Mouse (Mus musculus) lung, embryonic 16.5 days (tissue): ENCODE data around the gene Edn2. TPM values are rescaled to one million over a fixed set of nuclear protein-coding genes. Genes with fewer than 3 reads are reported as not detected.

ENCODE experiments used
- ATAC-seq: fragments of 200-750 bp; cut with Nextera tagmentation; 2 replicates; pipeline ENCODE4 v1.8.0; 2017; ENCODE audit warnings: low read depth, mild to moderate bottlenecking, moderate library complexity
- H3K27ac ChIP-seq: fragments of 300-500 bp; sonication (generic); 2 replicates; pipeline ENCODE4 v1.5.1; 2014; ENCODE audit warnings: mild to moderate bottlenecking, control low read depth, low read length
- H3K27me3 ChIP-seq: fragments of 300-500 bp; sonication (generic); 2 replicates; pipeline ENCODE4 v1.6.1; 2014; ENCODE audit warnings: low read depth, low read length, mixed read lengths; ENCODE audit not compliant: control insufficient read depth, insufficient read depth
- H3K36me3 ChIP-seq: fragments of 300-500 bp; sonication (generic); 2 replicates; pipeline ENCODE4 v1.6.1; 2014; ENCODE audit warnings: low read length; ENCODE audit not compliant: control insufficient read depth, insufficient read depth
- H3K4me1 ChIP-seq: fragments of 300-500 bp; sonication (generic); replicated peaks from 2 replicates; pipeline ENCODE4 v1.6.1; 2014; ENCODE audit warnings: low read length, mixed read lengths; ENCODE audit not compliant: control insufficient read depth, insufficient read depth
- H3K4me2 ChIP-seq: fragments of 300-500 bp; sonication (generic); 2 replicates; pipeline ENCODE4 v1.6.1; 2014; ENCODE audit warnings: low read depth, low read length, control low read depth
- H3K4me3 ChIP-seq: fragments of 300-500 bp; sonication (generic); 2 replicates; pipeline ENCODE4 v1.5.1; 2014; ENCODE audit warnings: mild to moderate bottlenecking, low read length, control low read depth
- H3K9ac ChIP-seq: fragments of 300-500 bp; sonication (generic); 2 replicates; pipeline ENCODE4 v1.6.1; 2014; ENCODE audit warnings: low read length, control low read depth
- H3K9me3 ChIP-seq: fragments of 300-500 bp; sonication (generic); 2 replicates; pipeline ENCODE4 v1.6.1; 2016; ENCODE audit warnings: low read length; ENCODE audit not compliant: control insufficient read depth
- WGBS: fragments of 180-500 bp; shearing (Covaris S2); extraction: QIAGEN DNeasy Blood & Tissue Kit; methylation state at CpG from one replicate; pipeline ENCODE4 v1.1.7; 2014; 5-methylcytosine and 5-hydroxymethylcytosine counted together
- polyA plus RNA-seq: library from polyadenylated mRNA; unstranded; fragments of >200 nt; fragmentation: Nextera tagmentation; extraction: Ambion mirVana; gene quantifications from 2 replicates; pipeline ENCODE4 v1.2.1, GENCODE M21; 2015

Edn2 gene
- polyA plus RNA-seq, 1 experiment from 2014 or later = 0.74 TPM

- Histone ChIP-seq H3K27ac (no peak overlapping the region), H3K4me1 (no peaks in the 10 kb centered on the region; the same call in none of the 2 replicates), H3K9ac (no peak overlapping the region), H3K4me2 (no peak overlapping the region), H3K36me3 (no peaks in the 10 kb centered on the region), H3K4me3 (no peak overlapping the region), H3K27me3 (no peaks in the 10 kb centered on the region), H3K9me3 (no peaks in the 10 kb centered on the region)
- no peak for ATAC-seq
- 29% methylated on average over 2 of the region's 2 CpGs for WGBS
Observed at GRCm38 (mm10) chr4:120189941-120190340, 28.9 kb downstream of the Edn2 start.

- Histone ChIP-seq H3K4me1 (no peaks in the 10 kb centered on the region; the same call in none of the 2 replicates), H3K27ac (no peak overlapping the region), H3K36me3 (no peaks in the 10 kb centered on the region), H3K9ac (no peak overlapping the region), H3K9me3 (no peaks in the 10 kb centered on the region), H3K4me2 (no peak overlapping the region), H3K27me3 (no peaks in the 10 kb centered on the region), H3K4me3 (no peak overlapping the region)
- no peak for ATAC-seq
- WGBS = 64% methylated on average over 2 of the region's 2 CpGs
Observed at GRCm38 (mm10) chr4:120191987-120192386, 31.0 kb downstream of the Edn2 start.

- Histone ChIP-seq H3K4me2 (no peak overlapping the region), H3K36me3 (no peaks in the 10 kb centered on the region), H3K4me1 (peaks cover 1% of the 10 kb centered on the region), H3K27ac (no peak overlapping the region), H3K9ac (no peak overlapping the region), H3K4me3 (no peak overlapping the region), H3K27me3 (no peaks in the 10 kb centered on the region), H3K9me3 (no peaks in the 10 kb centered on the region)
- WGBS = 55% methylated on average over 5 of the region's 5 CpGs
- peak; percentile 74 for ATAC-seq
Observed at GRCm38 (mm10) chr4:120194026-120194425, 33.0 kb downstream of the Edn2 start.

- Histone ChIP-seq H3K9ac (no peak overlapping the region), H3K4me2 (no peak overlapping the region), H3K36me3 (no peaks in the 10 kb centered on the region), H3K4me3 (no peak overlapping the region), H3K27me3 (no peaks in the 10 kb centered on the region), H3K4me1 (peaks cover 8% of the 10 kb centered on the region), H3K27ac (no peak overlapping the region), H3K9me3 (no peaks in the 10 kb centered on the region)
- ATAC-seq = no peak
Observed at GRCm38 (mm10) chr4:120194965-120195364, 34.0 kb downstream of the Edn2 start.

- 27% methylated on average over 9 of the region's 9 CpGs for WGBS
- no peaks in the 10 kb centered on the region for H3K36me3 ChIP-seq
- peaks cover 16% of the 10 kb centered on the region for H3K4me1 ChIP-seq
- H3K4me2 ChIP-seq = peak overlapping the region; percentile 29
- no peaks in the 10 kb centered on the region for H3K27me3 ChIP-seq
- peak; percentile 80 for ATAC-seq
- peak overlapping the region; percentile 34; the same call in 1 of the 2 replicates for H3K9ac ChIP-seq
- peak overlapping the region; percentile 48 for H3K27ac ChIP-seq
- no peaks in the 10 kb centered on the region for H3K9me3 ChIP-seq
- H3K4me3 ChIP-seq = no peak overlapping the region
Observed at GRCm38 (mm10) chr4:120199184-120199885, 38.3 kb downstream of the Edn2 start.

- 84% methylated on average over 7 of the region's 7 CpGs for WGBS
- Histone ChIP-seq H3K27me3 (no peaks in the 10 kb centered on the region), H3K36me3 (no peaks in the 10 kb centered on the region), H3K27ac (no peak overlapping the region), H3K9ac (no peak overlapping the region), H3K4me3 (no peak overlapping the region), H3K4me1 (peaks cover 20% of the 10 kb centered on the region), H3K4me2 (no peak overlapping the region), H3K9me3 (no peaks in the 10 kb centered on the region)
- no peak for ATAC-seq
Observed at GRCm38 (mm10) chr4:120200551-120201266, 39.7 kb downstream of the Edn2 start.

GRCm38 (mm10) chr4:120204357-120204942 is 43.4 kb downstream of the Edn2 start:
- no peaks in the 10 kb centered on the region for H3K9me3 ChIP-seq
- H3K27me3 ChIP-seq = no peaks in the 10 kb centered on the region
- peaks cover 15% of the 10 kb centered on the region for H3K4me1 ChIP-seq
- H3K4me2 ChIP-seq = no peak overlapping the region
- H3K4me3 ChIP-seq = no peak overlapping the region
- H3K27ac ChIP-seq = 0 out of 2 replicates have a peak overlapping the region, but pooled peaks have one; percentile 7
- H3K36me3 ChIP-seq = no peaks in the 10 kb centered on the region
- H3K9ac ChIP-seq = 0 out of 2 replicates have a peak overlapping the region, but pooled peaks have one; percentile 28
- WGBS = 28% methylated on average over 9 of the region's 9 CpGs
- ATAC-seq = peak; percentile 59

- Histone ChIP-seq H3K4me2 (no peak overlapping the region), H3K27ac (no peak overlapping the region), H3K36me3 (no peaks in the 10 kb centered on the region), H3K9me3 (no peaks in the 10 kb centered on the region), H3K9ac (no peak overlapping the region), H3K4me1 (peaks cover 12% of the 10 kb centered on the region), H3K4me3 (no peak overlapping the region), H3K27me3 (no peaks in the 10 kb centered on the region)
- WGBS = 71% methylated on average over 6 of the region's 6 CpGs
- ATAC-seq = no peak
Observed at GRCm38 (mm10) chr4:120206471-120206891, 45.5 kb downstream of the Edn2 start.

- no peak overlapping the region for H3K4me2 ChIP-seq
- H3K27me3 ChIP-seq = no peaks in the 10 kb centered on the region
- no peaks in the 10 kb centered on the region for H3K4me1 ChIP-seq
- 60% methylated on average over 6 of the region's 6 CpGs for WGBS
- no peak overlapping the region for H3K9ac ChIP-seq
- H3K9me3 ChIP-seq = no peaks in the 10 kb centered on the region
- 0 out of 2 replicates have a peak, but pooled peaks have one; percentile 42 for ATAC-seq
- no peak overlapping the region for H3K4me3 ChIP-seq
- H3K36me3 ChIP-seq = no peaks in the 10 kb centered on the region
- no peak overlapping the region for H3K27ac ChIP-seq
Observed at GRCm38 (mm10) chr4:120212080-120212479, 51.1 kb downstream of the Edn2 start.
